Mouse (Mus musculus) brain, adult 2 months (tissue): ENCODE data around the gene Clrn1.

ENCODE experiments used
- DNase-seq: peaks from one replicate; pipeline ENCODE4 v3.0.0; 2011; ENCODE audit warnings: low read depth, low spot score

Clrn1 gene

GRCm38 (mm10) chr3:58832888-58833287 is 52.3 kb downstream of the Clrn1 start:
- peak; percentile 31 for DNase-seq

- DNase-seq: no peak
Observed at GRCm38 (mm10) chr3:58831586-58831985, 53.6 kb downstream of the Clrn1 start.

GRCm38 (mm10) chr3:58829926-58830325 is 55.2 kb downstream of the Clrn1 start:
- no peak for DNase-seq

- DNase-seq: peak; percentile 20
Observed at GRCm38 (mm10) chr3:58828366-58829153, 56.6 kb downstream of the Clrn1 start.

DNA sequence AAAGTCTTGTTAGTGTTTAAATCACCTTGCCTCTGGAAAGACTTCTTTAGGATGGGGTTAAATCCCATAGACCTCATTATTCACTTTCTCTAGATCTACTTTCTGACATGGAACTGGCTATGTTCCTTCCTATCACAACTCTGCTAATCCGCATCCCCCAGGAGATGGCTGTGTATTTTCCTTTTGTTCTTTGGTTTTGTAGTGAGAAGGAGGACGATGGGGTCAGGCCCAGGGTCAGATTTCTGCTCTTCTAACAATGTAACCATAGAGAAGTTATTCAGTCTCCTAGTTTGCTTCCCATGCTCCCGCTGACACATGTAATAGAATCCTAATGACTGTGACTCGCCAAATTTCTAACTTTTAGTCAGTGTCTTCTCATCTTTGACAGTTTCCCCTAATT is 58.9 kb downstream of the Clrn1 start:
- DNase-seq: no peak

DNA sequence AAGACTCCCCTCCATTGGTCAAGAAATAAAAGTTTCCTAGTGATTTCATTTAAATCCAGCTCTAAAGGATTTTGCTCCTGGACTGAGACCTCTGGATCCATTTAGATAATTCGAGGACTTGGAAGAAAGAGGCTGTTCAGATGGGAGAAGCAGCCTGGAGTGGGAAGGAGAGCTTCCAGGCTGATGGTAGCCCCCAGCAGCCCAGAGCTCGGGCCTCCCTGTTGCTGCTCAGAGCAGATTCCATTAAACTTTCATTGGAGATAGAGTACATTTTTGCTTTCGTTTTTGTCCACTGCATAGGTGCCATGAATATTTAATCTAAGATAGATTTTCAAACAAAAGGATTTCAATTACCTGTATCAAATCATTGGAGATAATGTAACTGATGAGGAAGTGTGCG is 62.9 kb downstream of the Clrn1 start, which contains the start of gene Mindy4b-ps:
TSS of gene Mindy4b-ps (minus strand) at position 101 of the 400 bp plus-strand sequence.
- no peak for DNase-seq

DNA sequence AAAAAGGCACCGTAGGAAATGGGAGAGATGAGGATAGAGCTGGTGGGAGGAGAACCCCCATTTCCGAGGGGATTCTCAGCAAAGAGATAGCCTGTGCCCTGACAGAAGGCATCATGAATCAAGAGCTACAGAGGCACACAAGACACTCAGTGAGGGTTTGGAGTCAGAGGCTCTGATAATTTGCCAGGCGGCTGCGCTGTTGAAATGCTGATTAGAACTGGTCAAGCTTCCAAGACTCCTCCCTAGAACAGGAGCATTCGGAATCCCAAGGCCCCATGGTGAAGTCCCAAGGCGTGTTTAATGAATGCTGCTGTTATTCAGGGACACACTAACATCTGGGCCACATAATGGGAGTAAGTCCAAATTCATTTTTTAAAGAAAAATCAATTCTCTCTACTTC is 67.8 kb downstream of the Clrn1 start:
- DNase-seq: no peak

- DNase-seq: no peak
Observed at GRCm38 (mm10) chr3:58814191-58814590, 70.9 kb downstream of the Clrn1 start.

DNA sequence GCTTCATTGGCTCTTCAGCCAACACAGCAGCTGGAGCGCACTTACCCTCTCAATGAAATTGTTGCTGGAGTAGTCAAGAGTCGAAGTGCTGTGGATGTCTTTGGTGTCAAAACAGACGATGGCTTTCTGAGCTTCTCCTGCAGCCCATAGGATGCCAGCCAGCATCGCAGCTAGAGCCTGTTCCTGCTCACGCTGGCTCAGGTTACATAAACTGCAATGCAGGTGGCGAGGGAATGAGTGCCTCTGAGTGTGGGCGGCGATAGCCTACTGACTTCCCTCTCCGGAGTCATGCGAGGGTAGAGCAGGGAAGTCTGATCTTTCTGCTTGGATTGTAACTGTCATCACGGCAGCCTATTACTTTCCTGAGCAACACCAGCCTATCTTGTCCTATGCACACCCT is 74.8 kb downstream of the Clrn1 start:
- DNase-seq: peak; percentile 93

DNA sequence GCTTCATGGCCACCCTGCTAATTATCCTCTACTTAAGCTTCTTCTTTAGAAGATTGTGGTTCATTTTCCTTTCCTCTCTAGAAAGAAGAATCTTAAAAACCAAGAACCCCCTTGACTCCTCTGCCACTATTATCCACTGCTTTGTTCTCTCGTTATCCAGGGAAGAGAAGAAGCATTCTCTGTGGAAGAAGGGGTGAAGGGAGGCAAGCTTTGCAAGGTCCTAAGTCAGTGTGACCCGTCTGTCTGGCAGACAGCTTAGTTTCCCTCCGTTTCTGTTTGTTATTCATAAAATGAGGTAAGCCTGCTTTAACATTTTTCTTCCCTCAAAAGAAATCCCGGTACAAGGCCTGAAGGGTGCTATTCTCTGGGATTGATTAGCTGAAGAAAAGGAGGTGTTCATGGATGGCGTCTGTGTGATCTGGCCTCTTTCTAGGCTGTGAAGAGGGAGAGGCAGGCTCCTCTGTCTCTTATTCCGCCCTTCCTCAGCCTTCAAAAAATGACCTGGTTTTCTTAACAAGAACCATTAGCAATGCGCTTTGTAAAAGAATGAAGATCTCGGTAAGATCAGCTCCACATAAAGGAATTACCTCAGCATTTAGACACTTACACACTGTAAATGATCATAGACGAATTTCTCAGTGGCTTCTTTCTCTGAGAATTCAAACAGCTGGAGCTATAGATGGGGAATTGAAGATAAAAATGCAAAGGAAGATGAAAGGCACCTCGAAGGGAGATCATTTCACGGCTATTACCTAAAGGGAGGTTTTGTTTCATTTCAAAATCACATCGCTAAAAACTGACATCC is 75.8 kb downstream of the Clrn1 start:
- DNase-seq: no peak

GRCm38 (mm10) chr3:58808636-58809035 is 76.5 kb downstream of the Clrn1 start:
- DNase-seq: peak; percentile 31

DNA sequence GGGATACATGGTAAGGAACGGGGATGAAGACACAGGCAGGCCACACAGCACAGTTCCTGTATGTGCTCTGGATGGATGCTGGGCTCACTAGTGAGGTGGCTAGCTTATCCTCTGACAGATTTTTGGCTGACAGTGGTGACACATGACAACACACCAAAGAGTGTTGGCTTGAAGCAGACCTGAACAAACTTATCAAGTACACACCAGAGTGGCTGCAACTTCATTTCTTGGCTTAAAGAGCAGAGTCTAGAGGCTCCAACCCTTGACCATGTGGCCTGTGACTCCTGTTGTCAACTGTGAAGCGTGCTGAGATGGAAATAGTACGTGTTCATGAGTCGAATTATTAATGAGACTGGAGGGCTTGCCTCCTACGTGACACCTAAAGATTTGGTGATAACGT is 80.4 kb downstream of the Clrn1 start:
- DNase-seq: no peak

DNA sequence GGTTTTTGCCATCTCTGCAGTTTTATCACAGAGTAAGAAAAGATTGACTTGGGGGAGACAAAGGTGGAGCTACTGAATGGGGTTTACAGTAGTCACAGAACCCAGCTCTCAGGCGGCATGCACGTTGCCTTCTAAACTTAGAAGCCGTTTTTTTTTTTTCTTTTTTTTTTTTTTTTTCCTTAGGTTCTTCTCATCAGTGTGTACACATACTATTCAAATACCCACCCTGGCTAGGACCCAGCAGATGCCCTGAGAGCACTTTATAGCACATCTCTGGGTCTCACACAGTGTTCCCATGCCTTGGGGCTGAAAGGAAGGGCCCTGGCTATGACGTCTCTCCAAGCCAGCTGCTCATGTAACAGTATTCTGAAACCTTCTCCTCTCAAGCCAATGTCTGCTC is 86.5 kb downstream of the Clrn1 start:
- no peak for DNase-seq

GRCm38 (mm10) chr3:58798245-58798644 is 86.9 kb downstream of the Clrn1 start:
- peak; percentile 45 for DNase-seq
